Mouse (Mus musculus) myocyte (in vitro differentiated cells): ENCODE measurements around the gene Acot6. TPM values are rescaled to one million over a fixed set of nuclear protein-coding genes. Genes with fewer than 3 reads are reported as not detected.

Experiments used
- H3K27me3 ChIP-seq: one replicate; pipeline ENCODE4 v1.6.1; 2011; ENCODE audit not compliant: control insufficient read depth, insufficient read depth, insufficient read length
- H3K36me3 ChIP-seq: one replicate; pipeline ENCODE4 v1.6.1; 2011; ENCODE audit not compliant: control insufficient read depth, insufficient read depth
- H3K4me2 ChIP-seq: one replicate; pipeline ENCODE4 v1.6.1; 2011; ENCODE audit warnings: low read depth, control low read depth
- H3K4me3 ChIP-seq: one replicate; pipeline ENCODE4 v1.5.1; 2011; ENCODE audit warnings: mild to moderate bottlenecking, control low read depth, moderate library complexity
- H3K79me2 ChIP-seq: one replicate; pipeline ENCODE4 v1.6.1; 2011; ENCODE audit not compliant: control insufficient read depth, insufficient read depth
- H3ac ChIP-seq: one replicate; pipeline ENCODE4 v1.6.1; 2011; ENCODE audit not compliant: control insufficient read depth, insufficient read length
- CEBPB ChIP-seq: IDR thresholded peaks from 2 replicates; pipeline ENCODE4 v1.6.1; 2011; ENCODE audit warnings: mild to moderate bottlenecking, moderate library complexity; ENCODE audit not compliant: poor library complexity, insufficient read depth, severe bottlenecking
- E2F4 ChIP-seq: IDR thresholded peaks from one replicate; pipeline ENCODE4 v1.6.1; 2011; ENCODE audit warnings: mild to moderate bottlenecking, control low read depth, moderate library complexity; ENCODE audit not compliant: insufficient read depth
- MAX ChIP-seq: IDR thresholded peaks from one replicate; pipeline ENCODE4 v1.6.1; 2011; ENCODE audit warnings: low read depth, mild to moderate bottlenecking, control low read depth
- MYOD1 ChIP-seq, 3 experiments: IDR thresholded peaks; one replicate each; pipeline ENCODE4 v1.6.1; 2011; ENCODE audit warnings: control low read depth in 2 of 3, low read depth in 2 of 3, mild to moderate bottlenecking in 2 of 3, moderate library complexity in 1 of 3; ENCODE audit not compliant: insufficient read length in 2 of 3, control insufficient read depth in 1 of 3
- MYOG ChIP-seq, 3 experiments: IDR thresholded peaks; one replicate each; pipeline ENCODE4 v1.6.1; 2011; ENCODE audit warnings: control low read depth in 2 of 3, low read depth in 2 of 3, mild to moderate bottlenecking in 2 of 3; ENCODE audit not compliant: insufficient read length in 2 of 3, control insufficient read depth in 1 of 3, insufficient read depth in 1 of 3
- POLR2A ChIP-seq: IDR thresholded peaks from one replicate; pipeline ENCODE4 v1.6.1; 2011; ENCODE audit warnings: low read depth, mild to moderate bottlenecking, control low read depth, moderate library complexity; ENCODE audit not compliant: insufficient read length
- POLR2AphosphoS2 ChIP-seq: IDR thresholded peaks from one replicate; pipeline ENCODE4 v1.6.1; 2011; ENCODE audit warnings: low read depth, control low read depth; ENCODE audit not compliant: insufficient read length
- REST ChIP-seq: IDR thresholded peaks from one replicate; pipeline ENCODE4 v1.6.1; 2011; ENCODE audit warnings: mild to moderate bottlenecking, control low read depth, moderate library complexity; ENCODE audit not compliant: insufficient read depth, insufficient read length
- SRF ChIP-seq: IDR thresholded peaks from one replicate; pipeline ENCODE4 v1.6.1; 2011; ENCODE audit warnings: low read depth; ENCODE audit not compliant: control insufficient read depth, insufficient read length
- TCF12 ChIP-seq: IDR thresholded peaks from one replicate; pipeline ENCODE4 v1.6.1; 2011; ENCODE audit warnings: mild to moderate bottlenecking, control low read depth; ENCODE audit not compliant: poor library complexity, insufficient read depth, severe bottlenecking
- TCF3 ChIP-seq: IDR thresholded peaks from one replicate; pipeline ENCODE4 v1.6.1; 2011; ENCODE audit warnings: low read depth, control low read depth; ENCODE audit not compliant: insufficient read length
- USF1 ChIP-seq: IDR thresholded peaks from one replicate; pipeline ENCODE4 v1.6.1; 2011; ENCODE audit warnings: low read depth, mild to moderate bottlenecking, control low read depth, moderate library complexity
- polyA plus RNA-seq: library from polyadenylated mRNA; unstranded; fragments of >200 nt; fragmentation: generic; extraction: Trizol; gene quantifications from one replicate; pipeline ENCODE4 v1.2.1, GENCODE M21; 2012; ENCODE audit warnings: missing spikeins

The Acot6 gene
- polyA plus RNA-seq, 1 experiment, result 1.2 TPM

DNA sequence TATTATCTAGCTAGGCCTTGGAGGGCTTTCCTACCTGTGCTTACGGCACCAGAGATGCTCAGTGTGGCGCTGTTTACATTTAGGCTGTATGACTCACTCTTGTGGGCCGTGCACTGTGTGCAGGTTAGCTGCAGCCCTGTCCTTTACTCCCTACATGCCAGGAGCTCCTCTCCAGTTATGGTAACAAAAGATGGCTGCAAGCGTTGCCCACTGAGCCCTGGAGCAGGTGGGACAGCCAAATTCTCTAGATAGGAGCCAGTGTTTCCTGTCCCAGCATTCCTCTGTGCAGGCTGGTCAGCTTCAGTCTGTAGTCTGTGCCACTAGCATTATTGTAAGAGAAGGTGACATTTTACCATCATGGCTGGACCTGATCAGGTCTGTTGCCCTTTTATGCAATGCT lies 40.8 kb downstream of the Acot6 start:
- Histone ChIP-seq H3K27me3 (no peaks in the 10 kb centered on the region), H3K4me2 (peak overlapping the region; percentile 80), H3K36me3 (peaks cover 7% of the 10 kb centered on the region), H3ac (no peak overlapping the region), H3K4me3 (no peak overlapping the region), H3K79me2 (no peaks in the 10 kb centered on the region)
- no peak for TF ChIP-seq TCF12
- TF ChIP-seq POLR2A, result no peak
- no peak for TF ChIP-seq TCF3
- TF ChIP-seq USF1, result no peak
- TF ChIP-seq MAX, result no peak
- no peak for TF ChIP-seq MYOG (IDR thresholded peaks at IDR 0.05; ENCODE audit: control insufficient read depth in 1 of 3, insufficient read depth in 1 of 3, insufficient read length in 2 of 3, low read depth in 2 of 3)
- no peak for TF ChIP-seq SRF
- TF ChIP-seq CEBPB, result no peak
- TF ChIP-seq MYOD1 (IDR thresholded peaks at IDR 0.05; ENCODE audit: control insufficient read depth in 1 of 3, insufficient read length in 2 of 3, low read depth in 2 of 3), result no peak
- TF ChIP-seq POLR2AphosphoS2, result no peak
- no peak for TF ChIP-seq REST

DNA sequence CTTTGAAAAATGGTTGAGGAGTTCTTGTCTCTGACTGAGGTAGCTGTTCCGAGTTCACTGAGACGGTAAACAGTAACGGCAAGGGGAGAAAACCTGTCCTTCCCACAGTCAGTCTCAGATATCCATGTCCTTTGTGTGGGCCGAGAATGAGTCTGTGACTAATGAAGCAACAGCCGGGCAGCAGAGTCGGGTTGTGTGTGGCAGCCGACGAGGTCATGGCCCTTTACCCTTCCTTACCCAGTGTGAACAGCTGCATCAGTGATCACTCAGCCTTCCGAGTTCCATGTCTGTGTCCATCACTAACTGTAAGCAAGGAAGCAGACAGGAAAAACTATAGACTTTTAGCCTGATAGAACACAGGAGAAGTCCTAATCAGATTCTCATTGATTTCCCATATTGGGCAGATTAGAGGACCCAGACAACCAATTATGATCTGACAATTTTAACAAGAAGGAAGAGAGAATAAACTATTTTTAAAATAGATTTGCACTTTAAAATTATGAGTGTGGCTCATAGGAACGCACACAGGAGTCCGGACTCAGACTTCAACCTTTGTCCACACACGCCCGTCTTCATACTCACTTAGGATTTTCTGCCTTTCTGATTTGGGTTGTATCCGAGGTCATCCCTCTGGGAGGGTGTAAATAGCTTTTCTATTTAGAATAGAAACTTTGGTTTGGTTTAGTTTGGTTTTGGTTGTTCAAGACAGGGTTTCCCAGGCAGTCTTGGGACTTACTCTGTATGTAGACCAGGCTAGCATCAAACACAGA lies 42.0 kb downstream of the Acot6 start:
- Histone ChIP-seq H3K36me3 (peaks cover 5% of the 10 kb centered on the region), H3K4me2 (peak overlapping the region; percentile 80), H3K79me2 (no peaks in the 10 kb centered on the region), H3K27me3 (no peaks in the 10 kb centered on the region), H3K4me3 (no peak overlapping the region), H3ac (no peak overlapping the region)
- TF ChIP-seq TCF3 (peak; percentile 81), MYOG (IDR thresholded peaks at IDR 0.05; ENCODE audit: control insufficient read depth in 1 of 3, insufficient read depth in 1 of 3, insufficient read length in 2 of 3, low read depth in 2 of 3) (peak; percentile 94 to 99 (median 94)), E2F4 (no peak), POLR2A (no peak), MYOD1 (IDR thresholded peaks at IDR 0.05; ENCODE audit: control insufficient read depth in 1 of 3, insufficient read length in 2 of 3, low read depth in 2 of 3) (peak; percentile 91 to 100 (median 98)), TCF12 (peak; percentile 77)

DNA sequence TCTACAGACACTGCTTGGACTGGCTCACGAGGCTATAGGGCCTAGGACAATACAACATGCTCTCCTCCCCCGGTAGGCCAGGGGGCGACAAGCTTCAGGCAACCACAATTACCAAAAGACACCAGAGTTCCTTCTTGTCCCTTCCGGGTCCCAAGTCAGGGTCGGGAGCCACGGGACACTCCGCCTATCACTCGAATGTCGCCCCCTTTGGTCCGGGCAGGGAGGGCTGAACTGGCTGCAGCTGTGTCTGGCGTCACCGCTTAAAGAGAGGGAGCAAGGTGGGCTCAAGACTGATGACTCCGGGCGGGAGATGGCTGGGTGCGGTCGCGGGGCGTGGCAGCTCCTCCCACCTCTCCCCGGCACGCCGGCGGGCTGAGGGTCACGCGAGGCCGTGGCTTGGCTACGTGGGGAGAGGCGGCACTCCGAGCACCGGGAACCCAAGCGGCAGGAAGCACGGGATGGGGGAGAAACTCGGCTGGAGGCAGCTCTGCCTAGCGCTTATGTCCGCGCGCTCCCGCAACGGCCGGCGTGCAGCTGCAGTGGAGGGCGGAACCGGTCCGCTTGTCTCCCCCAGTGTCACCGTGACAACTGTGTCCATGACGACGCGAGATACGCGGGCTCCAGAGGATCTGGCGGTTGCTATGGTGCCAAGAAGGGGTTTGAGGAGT lies 47.6 kb downstream of the Acot6 start, which contains the start of gene Pnma1:
TSS of gene Pnma1 (minus strand) at position 536 of the 668 bp plus-strand sequence.
- TF ChIP-seq POLR2AphosphoS2 (peak; percentile 72), USF1 (no peak), CEBPB (no peak), REST (no peak), MYOG (IDR thresholded peaks at IDR 0.05; ENCODE audit: control insufficient read depth in 1 of 3, insufficient read depth in 1 of 3, insufficient read length in 2 of 3, low read depth in 2 of 3) (no peak), MAX (no peak), MYOD1 (IDR thresholded peaks at IDR 0.05; ENCODE audit: control insufficient read depth in 1 of 3, insufficient read length in 2 of 3, low read depth in 2 of 3) (peak in 1 of 3 experiments; percentile 3), TCF3 (no peak), E2F4 (no peak), POLR2A (no peak), TCF12 (no peak), SRF (no peak)
- H3K4me3 ChIP-seq, result no peak within 1 kb of the TSS
- H3K79me2 ChIP-seq, result no peaks in the 10 kb centered on the region
- no peak within 1 kb of the TSS for H3K4me2 ChIP-seq
- H3ac ChIP-seq, result no peak within 1 kb of the TSS
- H3K36me3 ChIP-seq, result peaks cover 20% of the 10 kb centered on the region
- H3K27me3 ChIP-seq, result no peaks in the 10 kb centered on the region

GRCm38 (mm10) chr12:84148622-84149012 lies 48.2 kb downstream of the Acot6 start:
- TF ChIP-seq MYOG (IDR thresholded peaks at IDR 0.05; ENCODE audit: control insufficient read depth in 1 of 3, insufficient read depth in 1 of 3, insufficient read length in 2 of 3, low read depth in 2 of 3) (no peak), TCF3 (no peak), USF1 (no peak)
- H3K79me2 ChIP-seq, result no peaks in the 10 kb centered on the region
- H3K4me3 ChIP-seq, result no peak overlapping the region
- no peak overlapping the region for H3ac ChIP-seq
- H3K27me3 ChIP-seq, result no peaks in the 10 kb centered on the region
- H3K36me3 ChIP-seq, result peaks cover 23% of the 10 kb centered on the region
- no peak overlapping the region for H3K4me2 ChIP-seq
